Mouse (Mus musculus) lung, adult 2 months (tissue): Measurements from ENCODE around the gene Limch1. TPM values are rescaled to one million over a fixed set of nuclear protein-coding genes. Genes with fewer than 3 reads are reported as not detected.

Experiments
- DNase-seq: peaks from one replicate; pipeline ENCODE4 v3.0.0; 2022
- H3K4me1 ChIP-seq: fragments of 200-500 bp; 2 replicates; pipeline ENCODE4 v1.6.1; 2011; ENCODE audit warnings: low read length; ENCODE audit not compliant: control insufficient read depth, insufficient read depth
- H3K4me3 ChIP-seq: fragments of 200-500 bp; replicated peaks from 2 replicates; pipeline ENCODE3; 2011; ENCODE audit warnings: low read depth, mild to moderate bottlenecking, control low read depth, low read length; ENCODE audit errors: extremely low read depth
- CTCF ChIP-seq: fragments of 200-500 bp; IDR thresholded peaks from 2 replicates; pipeline ENCODE4 v1.5.1; 2011; ENCODE audit warnings: mild to moderate bottlenecking, low read length, control low read depth; ENCODE audit not compliant: insufficient read depth
- POLR2A ChIP-seq: fragments of 200-500 bp; IDR thresholded peaks from 2 replicates; pipeline ENCODE4 v1.6.1; 2011; ENCODE audit warnings: low read depth, mild to moderate bottlenecking, control low read depth, low read length, borderline replicate concordance; ENCODE audit errors: extremely low read depth
- WGBS: fragments of 180-500 bp; shearing (Covaris S2); methylation state at CpG from one replicate; pipeline ENCODE4 v1.1.7; 2018; 5-methylcytosine and 5-hydroxymethylcytosine counted together
- polyA plus RNA-seq: library from polyadenylated mRNA; depleted of rRNA; stranded (reverse); fragments of >200 nt; gene quantifications from 2 replicates; pipeline ENCODE4 v1.2.3, GENCODE M21; 2012

Gene Limch1
- polyA plus RNA-seq, 1 experiment, result 242 TPM

- Histone ChIP-seq H3K4me3 (no peak overlapping the region), H3K4me1 (no peaks in the 10 kb centered on the region)
- TF ChIP-seq CTCF, result no peak
- no peak for TF ChIP-seq POLR2A
- 6% methylated on average over 4 of the region's 4 CpGs for WGBS
- DNase-seq, result no peak
Observed at GRCm38 (mm10) chr5:67091766-67092165, 346.1 kb downstream of the Limch1 start.

- Histone ChIP-seq H3K4me1 (no peaks in the 10 kb centered on the region), H3K4me3 (no peak overlapping the region)
- DNase-seq, result no peak
- 26% methylated on average over 2 of the region's 2 CpGs for WGBS
- TF ChIP-seq CTCF, result no peak
- TF ChIP-seq POLR2A, result no peak
Observed at GRCm38 (mm10) chr5:67093991-67094390, 348.4 kb downstream of the Limch1 start.

GRCm38 (mm10) chr5:67095153-67095552, 349.5 kb downstream of the Limch1 start:
- 10% methylated on average over 15 of the region's 15 CpGs for WGBS
- TF ChIP-seq CTCF, result no peak
- peak; percentile 10 for DNase-seq
- no peak overlapping the region for H3K4me3 ChIP-seq
- H3K4me1 ChIP-seq, result no peaks in the 10 kb centered on the region

- Histone ChIP-seq H3K4me3 (no peak overlapping the region), H3K4me1 (no peaks in the 10 kb centered on the region)
- no peak for TF ChIP-seq CTCF
- no peak for TF ChIP-seq POLR2A
- WGBS, result 3% methylated on average over 47 of the region's 47 CpGs
- peak; percentile 8 for DNase-seq
Observed at GRCm38 (mm10) chr5:67095651-67096377, 350.2 kb downstream of the Limch1 start.

- TF ChIP-seq POLR2A (no peak), CTCF (no peak)
- WGBS, result 2% methylated on average over 28 of the region's 28 CpGs
- no peaks in the 10 kb centered on the region for H3K4me1 ChIP-seq
- DNase-seq, result peak; percentile 36
- H3K4me3 ChIP-seq, result no peak overlapping the region
Observed at GRCm38 (mm10) chr5:67096378-67096771, 350.7 kb downstream of the Limch1 start.

GRCm38 (mm10) chr5:67097106-67098050, 351.8 kb downstream of the Limch1 start:
- WGBS, result 5% methylated on average over 41 of the region's 41 CpGs
- DNase-seq, result peak; percentile 16
- TF ChIP-seq POLR2A, result no peak
- no peak for TF ChIP-seq CTCF

GRCm38 (mm10) chr5:67098051-67098732, 352.6 kb downstream of the Limch1 start:
- Histone ChIP-seq H3K4me1 (no peaks in the 10 kb centered on the region), H3K4me3 (no peak overlapping the region)
- no peak for TF ChIP-seq POLR2A
- DNase-seq, result no peak
- WGBS, result 8% methylated on average over 23 of the region's 23 CpGs

More at GRCm38 (mm10) chr5:67097106-67098050, 351.8 kb downstream of the Limch1 start:
- Histone ChIP-seq H3K4me3 (no peak overlapping the region), H3K4me1 (no peaks in the 10 kb centered on the region)

- peak; percentile 13 for DNase-seq
- Histone ChIP-seq H3K4me1 (no peaks in the 10 kb centered on the region), H3K4me3 (no peak within 1 kb of the TSS)
- WGBS, result 8% methylated on average over 16 of the region's 16 CpGs
- TF ChIP-seq POLR2A, result no peak
- TF ChIP-seq CTCF, result no peak
Observed at GRCm38 (mm10) chr5:67098733-67099323, 353.2 kb downstream of the Limch1 start, which contains the start of gene Phox2b. TSS of gene Phox2b (minus strand) at chr5:67099301.

- Histone ChIP-seq H3K4me1 (no peaks in the 10 kb centered on the region), H3K4me3 (no peak overlapping the region)
- DNase-seq, result peak; percentile 3
- 5% methylated on average over 32 of the region's 32 CpGs for WGBS
- no peak for TF ChIP-seq POLR2A
- no peak for TF ChIP-seq CTCF
Observed at GRCm38 (mm10) chr5:67099393-67100271, 354.0 kb downstream of the Limch1 start.
